Mouse (Mus musculus): ENCODE data around the gene Gsto2. TPM values are rescaled to one million over a fixed set of nuclear protein-coding genes. Genes with fewer than 3 reads are reported as not detected.

Gene Gsto2
- total RNA-seq, 2 experiments from 2014 or later, result 2.0 to 2.6 TPM

GRCm38 (mm10) chr19:47891562-47892312 is 26.4 kb downstream of the Gsto2 start:
- peak; percentile 67 to 82 for DNase-seq

GRCm38 (mm10) chr19:47893092-47893491 is 27.8 kb downstream of the Gsto2 start:
- no peak for DNase-seq

DNA sequence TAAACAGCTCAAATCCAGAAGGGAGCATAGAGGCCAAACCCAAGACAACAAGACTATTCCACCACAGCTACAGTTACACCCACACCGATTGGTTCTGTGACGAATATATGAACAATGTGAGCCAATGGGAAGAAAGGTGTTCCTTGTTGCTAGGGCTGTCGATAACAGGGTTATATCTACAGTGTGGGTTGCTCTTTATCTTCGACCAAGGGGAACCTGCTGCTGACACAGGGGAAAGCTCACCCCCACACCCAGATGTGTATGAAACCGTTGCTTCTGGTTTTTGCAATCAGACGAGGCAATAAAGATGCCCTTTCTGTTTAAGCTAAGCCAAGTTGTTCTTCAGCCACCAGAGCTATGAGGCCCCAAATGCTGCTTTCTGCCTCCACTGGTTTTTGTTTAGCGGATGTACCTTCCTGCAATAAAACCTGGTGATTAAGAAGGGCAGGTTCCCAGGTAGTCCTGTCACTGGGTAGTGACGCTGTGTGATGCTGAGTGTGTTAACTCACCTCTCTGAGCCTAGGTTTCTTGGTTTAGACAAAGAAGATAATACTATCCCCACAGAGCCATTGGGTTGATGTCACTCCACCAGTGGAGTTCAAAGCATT is 33.2 kb downstream of the Gsto2 start:
- no peak for DNase-seq

DNA sequence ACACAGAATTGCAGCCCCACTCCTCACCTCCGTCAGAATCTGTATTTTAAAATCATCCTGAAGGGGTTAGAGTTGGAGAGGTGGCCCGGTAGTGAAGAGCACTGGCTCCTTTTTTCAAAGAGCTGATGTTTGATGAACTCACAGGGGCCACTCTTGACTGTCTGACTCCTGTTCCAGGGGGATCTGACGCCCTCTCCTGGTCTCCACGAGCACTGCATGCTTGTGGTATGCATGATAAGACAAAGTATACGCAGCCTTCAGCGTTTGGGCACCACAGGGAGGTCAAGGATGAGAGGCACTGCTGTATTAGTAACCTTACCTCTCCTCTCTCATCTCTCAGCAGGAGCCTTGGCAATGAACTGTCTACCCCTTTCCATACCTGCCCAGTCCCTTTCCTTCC is 34.7 kb downstream of the Gsto2 start:
- no peak for DNase-seq

- no peak for DNase-seq
These were observed 35.2 kb downstream of the Gsto2 start for GRCm38 (mm10) chr19:47900558-47900957.

DNA sequence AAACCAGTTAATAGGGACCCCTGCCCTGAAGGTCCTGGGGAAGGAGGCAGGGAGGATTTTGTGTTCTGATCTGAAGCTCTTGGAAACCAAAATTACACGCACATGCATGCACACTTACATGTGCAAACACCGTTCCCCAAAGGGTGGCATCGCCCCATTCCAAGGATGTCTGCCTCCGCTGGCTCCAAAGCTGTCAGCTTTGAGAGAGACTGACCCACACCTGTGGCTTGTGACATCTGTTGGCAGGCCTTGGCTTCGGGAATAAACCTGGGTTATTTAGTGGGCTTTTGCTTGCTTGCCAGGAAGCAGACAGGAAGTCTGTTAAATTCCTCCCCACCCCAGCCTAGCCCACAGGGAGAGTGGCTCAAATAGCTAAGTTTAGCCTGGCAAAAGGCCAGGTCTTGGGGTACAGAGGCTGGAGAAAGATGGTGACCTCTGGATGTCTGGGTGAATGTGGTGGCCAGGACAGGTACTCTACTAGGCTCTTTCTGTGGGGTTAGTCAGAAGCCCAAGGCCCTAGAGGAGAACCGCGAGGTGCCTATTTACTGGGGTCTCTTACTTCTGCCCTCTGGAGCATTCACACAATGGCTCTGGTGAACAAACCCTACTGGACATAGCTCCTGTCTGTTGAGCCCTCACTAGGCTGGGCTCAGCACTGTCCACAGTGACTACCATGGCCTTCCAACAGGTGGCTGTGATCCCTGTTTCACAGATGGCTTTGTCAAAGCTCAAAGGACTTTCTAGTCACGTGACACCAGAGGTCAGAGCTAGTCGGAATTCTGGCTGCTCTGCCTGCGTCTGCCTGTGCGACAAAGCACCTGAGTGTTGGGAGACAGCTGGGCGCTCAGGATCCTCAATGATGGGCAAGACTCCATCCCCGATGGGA is 37.2 kb downstream of the Gsto2 start:
- DNase-seq, result peak; percentile 56 to 65

GRCm38 (mm10) chr19:47903679-47904078 is 38.3 kb downstream of the Gsto2 start:
- DNase-seq, result no peak

DNA sequence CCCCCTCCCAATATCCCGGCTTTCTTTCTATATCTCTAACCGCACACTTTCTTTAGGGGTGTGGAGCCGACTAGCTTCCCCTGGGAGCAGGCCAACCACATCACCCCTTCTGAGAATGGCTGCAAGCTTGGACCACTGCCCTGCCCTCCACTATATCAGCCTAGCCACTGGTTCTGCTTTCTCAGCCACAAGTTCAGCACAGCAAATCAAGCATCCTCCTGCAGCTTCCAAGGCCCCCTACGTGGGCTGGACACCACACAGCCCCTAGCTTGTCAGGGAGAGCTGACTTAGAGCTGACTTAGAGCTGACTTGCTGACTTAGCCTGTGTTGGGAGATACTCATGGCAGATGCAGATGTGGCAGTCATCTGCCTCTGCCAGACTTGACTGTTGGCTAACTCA is 39.7 kb downstream of the Gsto2 start:
- no peak for DNase-seq

DNA sequence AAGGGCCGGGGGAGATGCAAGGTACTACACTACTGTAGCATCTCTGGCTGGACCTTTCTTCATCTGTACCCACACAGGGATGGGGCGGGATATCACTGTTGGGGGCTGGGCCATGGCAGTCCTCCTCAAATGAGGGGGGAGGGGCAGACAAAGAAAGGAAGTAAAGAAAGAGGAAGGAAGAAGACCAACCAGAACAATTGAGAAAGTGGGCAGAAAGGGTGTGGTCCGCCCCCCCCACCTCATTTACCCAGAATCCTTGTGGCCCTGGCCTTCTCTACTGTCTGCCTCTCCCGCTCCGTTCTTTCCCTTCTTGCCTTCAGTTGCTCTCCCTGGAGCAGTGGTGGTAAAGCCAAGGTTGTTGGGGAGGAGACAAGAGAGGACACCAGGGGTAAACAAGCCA is 40.3 kb downstream of the Gsto2 start:
- no peak for DNase-seq

DNA sequence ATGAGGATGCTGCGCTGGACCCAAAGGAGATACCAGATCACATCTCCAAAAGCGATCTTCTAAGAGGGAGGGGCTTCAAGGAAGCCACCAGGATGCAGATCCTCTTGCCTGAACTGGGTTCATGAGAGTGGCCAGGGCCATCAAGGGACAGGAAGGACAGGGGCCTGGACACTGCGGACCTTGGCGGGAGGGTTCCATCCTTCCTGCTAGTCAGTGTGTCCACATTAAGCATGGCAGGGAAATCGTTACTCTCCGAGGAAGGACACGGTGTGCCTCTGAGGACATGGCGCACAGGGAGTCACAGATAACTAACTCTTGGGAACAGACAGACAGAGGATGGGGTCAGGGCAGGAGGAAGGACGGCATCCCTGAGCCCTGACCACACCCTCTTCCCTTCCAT is 42.3 kb downstream of the Gsto2 start:
- no peak for DNase-seq

GRCm38 (mm10) chr19:47908961-47909371 is 43.6 kb downstream of the Gsto2 start:
- no peak for DNase-seq

GRCm38 (mm10) chr19:47909387-47910116 is 44.2 kb downstream of the Gsto2 start:
- peak; percentile 39 to 50 for DNase-seq

- DNase-seq, result no peak
These were observed 44.8 kb downstream of the Gsto2 start for GRCm38 (mm10) chr19:47910117-47910618.

DNA sequence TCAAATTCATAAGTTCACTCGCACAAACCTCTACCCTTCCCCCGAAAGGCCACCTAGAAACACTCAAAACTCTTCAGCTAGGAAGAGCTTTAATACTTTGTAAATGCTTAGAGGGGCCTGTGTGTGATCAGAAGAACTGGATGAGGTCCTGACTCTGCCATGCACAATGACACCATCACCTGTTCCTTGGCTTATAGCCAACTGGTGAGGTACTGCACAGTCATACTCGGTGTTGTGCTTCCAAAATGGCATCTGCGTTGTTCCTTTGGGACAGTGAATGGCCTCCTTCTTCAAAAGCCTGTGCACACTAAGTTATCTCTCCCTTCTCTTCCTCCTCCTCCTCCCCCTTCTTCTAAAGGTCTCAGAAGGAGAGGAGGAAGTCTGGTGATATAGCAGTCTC is 45.4 kb downstream of the Gsto2 start:
- DNase-seq, result no peak

DNA sequence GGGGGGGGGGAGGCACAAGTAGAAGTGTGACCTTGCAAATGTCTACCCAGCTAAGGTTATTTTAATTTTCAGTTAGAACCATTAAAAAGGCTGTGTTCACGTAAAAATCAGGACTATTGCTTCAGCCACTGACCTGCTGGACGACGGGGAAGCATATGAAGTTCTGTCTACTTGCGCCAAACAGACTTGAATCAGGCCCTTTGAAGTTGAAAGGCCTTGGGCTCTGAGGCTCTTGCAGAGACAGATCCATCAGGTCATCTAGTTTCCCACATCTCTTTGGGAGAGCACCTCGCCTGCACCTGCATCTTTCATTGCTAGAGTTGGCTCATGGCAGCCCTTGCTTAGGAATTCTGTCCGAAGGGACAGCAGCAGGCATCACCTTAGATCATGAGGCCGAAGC is 48.0 kb downstream of the Gsto2 start:
- DNase-seq, result no peak

DNA sequence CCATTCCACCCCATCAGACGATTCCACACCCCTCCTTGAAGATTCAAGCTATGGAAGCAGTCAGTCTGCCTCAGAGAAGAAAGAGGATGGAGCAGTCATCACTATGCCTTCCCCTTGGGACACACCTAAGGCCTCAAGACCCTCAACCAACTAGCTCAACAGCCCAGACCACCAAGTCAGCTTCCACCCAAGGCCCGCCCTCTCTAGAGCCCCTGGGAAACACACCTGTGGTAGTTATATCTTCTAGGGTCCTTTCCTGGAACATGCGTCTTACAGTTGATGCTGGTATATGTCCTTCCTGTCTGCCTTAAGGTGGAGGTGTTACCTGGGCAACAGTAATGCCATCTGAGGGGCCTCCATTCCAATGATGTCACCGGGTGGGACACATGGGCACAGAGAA is 48.9 kb downstream of the Gsto2 start:
- no peak for DNase-seq

DNA sequence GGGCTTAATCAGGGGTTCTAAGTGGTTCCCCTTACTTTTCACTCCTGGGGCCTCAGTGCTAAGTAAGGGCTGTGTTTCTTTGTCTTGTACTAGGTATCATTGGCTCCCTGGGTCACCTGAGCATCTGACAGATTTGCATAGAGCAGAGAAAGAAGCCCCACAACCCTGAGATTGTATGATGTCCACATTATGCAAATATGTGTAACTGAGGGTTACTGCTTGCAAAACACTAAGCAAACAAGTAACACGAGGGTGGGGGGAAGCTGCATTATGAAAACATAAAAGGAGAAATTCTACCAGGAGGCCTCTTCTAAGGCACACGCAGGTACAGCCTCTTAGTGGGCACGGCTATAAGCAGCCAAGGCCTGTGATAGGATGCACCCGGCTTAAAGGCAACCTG is 49.9 kb downstream of the Gsto2 start:
- DNase-seq, result no peak

DNA sequence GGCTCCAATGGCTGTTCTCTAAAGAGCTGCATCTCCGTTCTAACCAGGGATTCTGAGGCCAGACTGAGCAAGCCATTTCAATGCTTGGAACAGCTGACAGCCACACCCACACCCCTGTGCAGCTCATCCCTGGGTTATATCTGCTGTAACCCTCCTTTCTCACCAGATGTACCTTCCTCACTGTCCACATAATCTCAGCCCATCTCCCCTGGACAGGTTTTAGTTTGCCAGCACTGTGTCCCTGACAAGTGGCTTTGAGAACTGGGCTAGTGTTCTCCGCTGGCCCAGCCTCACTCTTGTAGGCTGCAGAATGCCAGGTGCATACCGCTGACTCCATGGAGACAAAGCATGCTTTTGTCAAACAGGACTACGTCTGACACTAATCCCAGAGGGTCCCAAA is 52.1 kb downstream of the Gsto2 start:
- DNase-seq, result no peak

DNA sequence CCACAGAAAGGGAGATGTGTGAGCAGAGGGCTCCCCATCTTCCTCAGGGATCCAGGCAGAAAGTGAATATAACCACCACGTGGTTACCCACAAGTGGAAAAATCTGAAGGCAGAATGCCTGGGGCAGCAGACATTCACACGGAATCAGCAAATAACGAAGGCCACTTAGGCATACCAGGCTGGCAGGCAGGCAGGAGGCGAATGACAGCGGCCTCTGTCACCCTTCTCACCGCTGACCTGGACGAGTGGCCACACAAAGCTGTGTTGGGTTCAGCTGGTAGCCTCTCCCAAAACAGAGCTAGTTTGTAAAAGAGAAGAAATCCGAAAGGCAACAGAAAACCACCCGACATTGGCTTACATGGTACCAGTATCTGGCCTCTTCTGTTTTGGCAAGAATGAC is 52.7 kb downstream of the Gsto2 start:
- peak in 1 of 2 experiments; percentile 44 for DNase-seq

DNA sequence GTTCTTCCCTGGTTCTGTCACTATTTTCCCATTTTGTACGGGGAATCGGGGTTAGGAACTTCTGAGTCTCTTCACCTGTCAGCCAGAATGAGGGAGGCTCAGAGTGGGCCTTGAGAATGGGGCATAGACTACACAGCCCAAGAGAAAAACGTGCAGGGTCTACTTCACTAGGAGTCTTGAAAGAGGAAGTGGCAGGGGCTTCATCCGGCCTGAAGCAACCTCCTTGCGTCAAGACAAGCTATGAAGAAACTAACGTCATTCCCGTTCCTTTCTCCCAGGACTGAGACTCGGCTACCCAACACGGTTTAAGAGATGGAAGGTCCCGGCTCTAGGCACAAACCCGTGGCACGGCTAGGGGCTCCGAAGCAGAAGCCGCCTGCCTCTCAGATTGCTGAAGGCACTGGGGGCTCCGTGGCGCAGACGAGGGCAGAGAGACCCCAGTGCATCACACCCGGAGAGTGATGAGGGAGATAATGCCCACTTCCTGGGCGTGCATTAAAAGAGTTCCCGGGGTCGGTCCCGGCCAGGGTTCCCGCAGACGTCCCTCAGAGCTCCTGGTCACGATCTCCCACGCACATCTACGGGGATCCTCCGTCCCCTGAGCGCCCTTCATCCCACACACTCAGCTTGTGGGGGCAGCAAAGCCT is 53.2 kb downstream of the Gsto2 start:
- DNase-seq, result peak; percentile 56 to 57

- peak; percentile 93 to 94 for DNase-seq
These were observed 54.0 kb downstream of the Gsto2 start, which contains the start of the genes Cfap43 and Itprip for GRCm38 (mm10) chr19:47919126-47919965. Gene Cfap43, minus strand, starts transcription at chr19:47919287. Gene Itprip, minus strand, starts transcription at chr19:47919299.
